Mouse (Mus musculus) ovary, postnatal 14 days (tissue): ENCODE measurements around the gene Gm11554.
"Not testable (repeated sequence)": the region's sequence is repeated elsewhere in the genome, so short reads cannot be mapped to it uniquely, and the experiment has no call there.

Experiments used
- DNase-seq: peaks from one replicate; pipeline ENCODE4 v3.0.0; 2022; ENCODE audit warnings: low spot score

Gm11554 gene

GRCm38 (mm10) chr11:99804346-99804745 is at the start of gene Gm11554:
TSS of gene Gm11554 (minus strand) at chr11:99804446.
- not testable (repeated sequence) for DNase-seq

- DNase-seq: no peak
These were observed 47.3 kb upstream of the Gm11554 start, which contains the start of gene Krtap4-16 for GRCm38 (mm10) chr11:99851508-99851907. TSS of gene Krtap4-16 (minus strand) at chr11:99851608.

- no peak for DNase-seq
These were observed 42.5 kb upstream of the Gm11554 start for GRCm38 (mm10) chr11:99846746-99847145.

- DNase-seq: no peak
These were observed 37.9 kb upstream of the Gm11554 start for GRCm38 (mm10) chr11:99842185-99842584.

- DNase-seq: no peak
These were observed 33.7 kb upstream of the Gm11554 start, which contains the start of gene 2300003K06Rik for GRCm38 (mm10) chr11:99837966-99838365. TSS of gene 2300003K06Rik (minus strand) at chr11:99838066.

- DNase-seq: not testable (repeated sequence)
These were observed 11.3 kb upstream of the Gm11554 start, which contains the start of gene Gm11564 for GRCm38 (mm10) chr11:99815566-99815965. TSS of gene Gm11564 (minus strand) at chr11:99815666.

- DNase-seq: not testable (repeated sequence)
These were observed 5.5 kb upstream of the Gm11554 start, which contains the start of gene Krtap4-13 for GRCm38 (mm10) chr11:99809792-99810191. TSS of gene Krtap4-13 (minus strand) at chr11:99809892.

GRCm38 (mm10) chr11:99798832-99799231 is 5.4 kb downstream of the Gm11554 start, which contains the start of gene Gm11569:
TSS of gene Gm11569 (minus strand) at chr11:99798932.
- DNase-seq: not testable (repeated sequence)

- DNase-seq: no peak
These were observed 10.9 kb downstream of the Gm11554 start, which contains the start of gene Gm11596 for GRCm38 (mm10) chr11:99793367-99793766. TSS of gene Gm11596 (minus strand) at chr11:99793467.

- not testable (repeated sequence) for DNase-seq
These were observed 19.3 kb downstream of the Gm11554 start, which contains the start of gene Krtap4-9 for GRCm38 (mm10) chr11:99784900-99785299. TSS of gene Krtap4-9 (plus strand) at chr11:99785200.

- no peak for DNase-seq
These were observed 23.6 kb downstream of the Gm11554 start, which contains the start of gene Krtap4-8 for GRCm38 (mm10) chr11:99780604-99781003. TSS of gene Krtap4-8 (minus strand) at chr11:99780704.

GRCm38 (mm10) chr11:99778401-99778800 is 25.8 kb downstream of the Gm11554 start:
- DNase-seq: no peak

GRCm38 (mm10) chr11:99772813-99773212 is 31.4 kb downstream of the Gm11554 start, which contains the start of gene Gm11595:
TSS of gene Gm11595 (minus strand) at chr11:99772913.
- DNase-seq: not testable (repeated sequence)

- DNase-seq: no peak
These were observed 35.8 kb downstream of the Gm11554 start for GRCm38 (mm10) chr11:99768410-99768809.

GRCm38 (mm10) chr11:99758877-99759276 is 45.4 kb downstream of the Gm11554 start:
- no peak for DNase-seq
